Mouse (Mus musculus): ENCODE measurements around the gene Cmtm8.

DNA sequence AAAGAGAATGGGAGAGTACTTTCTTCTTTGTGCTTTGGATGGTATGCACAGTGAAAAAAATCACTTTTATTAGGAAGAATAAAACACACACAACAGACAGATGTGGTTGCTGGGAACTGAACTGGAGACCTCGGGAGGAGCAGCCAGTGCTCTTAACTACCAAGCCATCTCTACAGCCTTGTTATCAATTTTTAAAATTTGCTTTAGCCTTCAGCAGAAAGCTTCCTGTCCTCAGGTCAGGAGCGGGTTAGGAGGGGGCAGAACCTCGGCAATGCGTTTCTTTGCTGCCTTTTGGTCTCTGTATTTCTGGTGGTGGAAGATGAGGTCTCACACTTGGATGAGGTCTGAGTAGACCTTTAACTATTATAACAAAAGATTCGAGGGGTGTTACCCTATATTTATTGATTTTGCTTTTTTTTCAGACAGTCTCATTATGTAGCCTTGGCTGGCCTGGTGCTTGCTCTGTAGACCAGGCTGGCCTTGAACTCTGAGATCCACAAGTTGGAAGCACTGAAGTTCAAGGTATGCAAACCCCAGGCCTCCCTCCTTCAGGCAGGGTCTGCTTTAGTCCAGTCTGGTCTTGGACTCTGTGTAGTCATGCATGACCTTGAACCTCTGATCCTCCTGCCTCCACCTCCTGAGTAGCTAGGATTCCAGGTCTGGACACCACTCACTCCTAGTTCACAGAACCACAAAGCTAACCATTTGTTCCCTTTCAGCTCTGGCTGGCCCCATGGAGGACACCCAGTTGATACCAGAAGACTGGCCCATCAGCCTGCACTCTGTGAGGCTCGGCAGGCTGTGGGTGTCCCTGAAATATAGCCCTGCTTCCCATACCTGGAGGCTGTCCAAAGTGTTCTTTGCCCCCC is 66.5 kb downstream of the Cmtm8 start:
- TF ChIP-seq SIN3A (IDR thresholded peaks at IDR 0.05; ENCODE audit: low read length): peak; percentile 41; the same call in 1 of the 2 replicates
- no peak for TF ChIP-seq CTCF (IDR thresholded peaks at IDR 0.05 in 2 of 3, conservative IDR thresholded peaks at IDR 0.05 in 1 of 3; ENCODE audit: control insufficient read depth in 1 of 3, insufficient read depth in 1 of 3, low read depth in 2 of 3, low read length in 3 of 3, poor library complexity in 1 of 3, severe bottlenecking in 1 of 3)
- TF ChIP-seq POLR2A (IDR thresholded peaks at IDR 0.05; ENCODE audit: control insufficient read depth in 1 of 2, insufficient read depth in 1 of 2, low read depth in 1 of 2, low read length in 2 of 2, poor library complexity in 1 of 2): peak; percentile 52 to 65; a peak in 3 of 4 replicates
